Mouse (Mus musculus) gastrocnemius, postnatal 25 days (tissue): Measurements from ENCODE around the gene Mob1b. TPM values are rescaled to one million over a fixed set of nuclear protein-coding genes. Genes with fewer than 3 reads are reported as not detected.
"Not testable (repeated sequence)": the region's sequence is repeated elsewhere in the genome, so short reads cannot be mapped to it uniquely, and the experiment has no call there.

Experiments
- DNase-seq: peaks from one replicate; pipeline ENCODE4 v3.0.0; 2022
- total RNA-seq, 2 experiments: library from RNA; stranded (reverse); gene quantifications; 1 replicate in 1 of 2; 2 replicates in 1 of 2; pipeline ENCODE4 v1.2.3; 2021

Gene Mob1b
- total RNA-seq, 2 experiments from 2014 or later: 24.5 to 26.3 TPM

GRCm38 (mm10) chr5:88702041-88702440 is 18.6 kb upstream of the Mob1b start:
- no peak for DNase-seq

DNA sequence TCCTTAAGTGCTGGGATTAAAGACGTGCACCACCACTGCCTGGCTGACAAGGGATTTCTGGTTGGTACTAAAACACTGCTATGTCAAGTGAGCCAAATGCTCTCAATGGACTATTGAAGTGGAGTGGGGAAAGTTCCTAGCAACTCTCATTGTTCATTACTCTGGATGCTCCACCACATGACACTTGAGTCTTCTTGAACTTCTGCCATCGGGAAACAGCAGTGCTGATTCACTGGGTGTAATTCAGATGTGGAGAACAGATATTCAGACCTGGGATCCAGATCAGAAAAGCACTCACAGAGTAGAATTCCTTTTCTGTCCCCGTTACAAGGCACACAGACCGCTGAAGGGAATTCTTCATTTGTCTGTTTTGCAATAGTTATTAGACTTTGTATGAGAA is 17.1 kb upstream of the Mob1b start:
- DNase-seq: no peak

DNA sequence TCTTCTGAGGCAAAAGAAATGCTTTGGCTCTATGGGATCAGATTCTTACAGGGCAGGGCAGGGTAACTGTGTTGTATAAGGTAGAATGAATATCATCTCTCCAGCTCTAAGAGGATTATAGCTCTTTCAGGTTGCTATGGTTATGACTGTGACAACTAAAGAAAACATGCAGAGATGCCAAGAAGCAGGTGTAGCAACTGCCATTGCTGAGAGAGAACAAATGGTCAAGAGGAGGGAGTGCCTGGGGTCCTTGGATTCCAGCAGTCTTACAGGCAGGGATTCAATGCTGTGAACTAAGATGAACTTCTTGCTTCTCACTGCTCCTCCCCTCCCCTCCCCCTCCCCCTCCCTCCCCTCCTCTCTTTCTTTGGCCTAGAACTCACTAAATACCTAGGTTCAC is 9.5 kb upstream of the Mob1b start:
- no peak for DNase-seq

DNA sequence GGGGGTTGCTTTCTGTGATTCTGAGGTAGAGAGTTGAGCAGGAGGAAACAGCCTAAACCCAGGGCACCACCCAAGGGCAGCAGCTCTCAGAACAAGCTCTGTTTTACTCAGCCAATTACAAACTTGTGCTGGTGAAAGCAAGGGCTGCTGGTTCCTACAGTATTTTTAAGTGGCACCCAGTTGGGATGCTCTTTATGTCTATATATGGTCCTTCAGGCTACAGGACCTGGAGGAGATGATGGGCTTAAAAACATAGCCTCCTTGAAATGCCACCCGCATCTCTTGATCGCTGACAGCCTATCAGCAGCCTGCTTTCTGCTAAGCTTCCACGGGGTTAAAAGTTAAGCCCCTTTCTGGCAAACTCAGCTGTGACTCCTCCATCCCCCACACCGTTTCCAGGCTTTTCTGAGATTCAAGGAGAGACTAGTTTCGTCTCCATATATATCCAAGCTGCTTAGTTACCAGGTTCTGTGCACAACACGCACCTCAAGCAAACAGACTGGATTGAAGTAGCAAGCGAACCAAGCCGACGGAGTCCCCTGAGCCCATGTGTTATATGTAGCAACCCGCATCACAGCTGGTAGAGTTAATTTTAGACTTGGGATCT is 8.9 kb upstream of the Mob1b start:
- no peak for DNase-seq

- DNase-seq: no peak
These were observed 8.3 kb upstream of the Mob1b start for GRCm38 (mm10) chr5:88712328-88712727.

DNA sequence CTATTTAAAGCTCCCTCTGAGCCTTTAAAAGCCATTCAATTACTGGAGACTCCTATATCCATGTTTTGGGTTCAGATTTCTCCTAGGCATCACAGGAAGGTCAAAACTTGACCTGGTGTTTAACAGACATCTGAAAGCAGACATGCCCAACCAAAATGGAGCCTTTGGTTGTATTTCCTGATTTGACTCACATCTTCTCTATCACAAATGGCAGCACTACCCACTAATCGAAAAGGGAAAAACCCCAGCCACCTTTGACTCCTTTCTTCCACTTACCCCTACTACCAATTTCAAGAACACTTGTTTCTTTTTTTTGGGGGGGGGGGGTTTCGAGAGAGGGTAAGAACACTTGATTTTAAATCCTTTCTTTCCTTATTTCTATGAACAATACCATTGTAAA is 3.7 kb upstream of the Mob1b start:
- no peak for DNase-seq

DNA sequence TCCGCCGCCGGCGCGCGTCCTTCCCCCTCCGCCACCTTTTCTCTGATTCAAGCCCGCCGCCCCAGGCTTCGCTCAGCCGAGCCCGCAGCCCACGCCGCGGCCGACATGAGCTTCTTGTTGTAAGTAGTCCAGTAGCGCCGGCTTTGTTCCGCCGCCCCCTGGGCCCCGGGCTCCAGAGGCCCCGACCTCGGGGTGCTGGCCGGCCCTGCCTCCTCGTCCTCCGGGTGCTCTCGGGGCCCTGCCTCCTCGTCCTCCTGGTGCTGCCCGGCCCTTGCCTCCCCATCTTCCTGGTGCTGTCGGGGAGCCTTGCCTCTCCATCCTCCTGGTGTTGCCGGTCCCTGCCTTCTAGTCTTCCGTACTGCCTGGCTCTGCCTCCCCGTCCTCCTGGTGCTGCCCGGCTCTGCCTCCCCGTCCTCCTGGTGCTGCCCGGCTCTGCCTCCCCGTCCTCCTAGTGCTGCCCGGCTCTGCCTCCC is 384 bp downstream of the Mob1b start:
- no peak for DNase-seq

DNA sequence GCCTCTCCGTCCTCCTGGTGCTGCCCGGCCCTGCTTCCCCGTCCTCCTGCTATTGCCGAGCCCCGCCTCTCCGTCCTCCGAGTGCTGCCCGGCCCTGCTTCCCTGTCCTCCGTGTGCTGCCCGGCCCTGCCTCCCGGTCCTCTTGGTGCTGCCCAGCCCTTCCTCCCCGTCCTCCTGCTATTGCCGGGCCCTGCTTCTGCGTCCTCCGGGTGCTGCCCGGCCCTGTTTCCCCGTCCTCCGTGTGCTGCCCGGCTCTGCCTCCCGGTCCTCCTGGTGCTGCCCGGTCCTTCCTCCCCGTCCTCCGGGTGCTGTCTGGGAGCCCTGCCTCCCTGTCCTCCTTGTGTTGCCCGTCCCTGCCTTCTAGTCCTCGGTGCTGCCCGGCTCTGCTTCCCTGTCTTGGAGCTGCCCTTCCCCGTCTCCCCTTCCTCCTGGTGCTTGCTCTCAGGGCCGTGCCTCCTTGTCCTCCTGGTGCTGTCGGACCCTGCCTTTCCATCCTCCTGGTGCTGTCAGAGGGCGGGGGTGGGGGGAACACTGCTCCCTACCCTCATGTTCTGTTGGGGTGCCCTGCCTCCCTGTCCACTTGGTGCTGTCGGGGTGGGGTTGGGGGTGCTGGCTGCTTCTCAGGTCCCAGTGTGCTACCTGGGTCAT is 1.0 kb downstream of the Mob1b start:
- peak; percentile 12 for DNase-seq

DNA sequence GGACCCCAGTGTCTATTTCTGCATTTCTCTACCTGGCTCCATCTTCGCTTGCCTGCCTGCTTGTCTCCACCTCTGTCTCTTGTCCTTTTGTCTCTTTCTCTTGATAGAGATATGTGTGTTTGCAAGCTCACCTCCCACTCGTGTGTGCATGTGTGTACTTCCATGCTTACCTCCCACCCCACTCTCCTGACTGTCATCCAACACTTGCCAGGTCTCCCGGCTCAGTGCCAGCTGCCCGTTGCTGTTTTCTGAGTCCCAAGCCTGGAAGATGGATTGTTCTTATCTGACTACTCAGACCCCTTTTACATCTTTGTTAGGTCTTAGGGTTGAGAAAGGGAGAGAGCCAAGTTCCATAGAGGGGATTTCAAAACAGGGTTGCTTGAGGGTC is 1.6 kb downstream of the Mob1b start:
- DNase-seq: no peak

DNA sequence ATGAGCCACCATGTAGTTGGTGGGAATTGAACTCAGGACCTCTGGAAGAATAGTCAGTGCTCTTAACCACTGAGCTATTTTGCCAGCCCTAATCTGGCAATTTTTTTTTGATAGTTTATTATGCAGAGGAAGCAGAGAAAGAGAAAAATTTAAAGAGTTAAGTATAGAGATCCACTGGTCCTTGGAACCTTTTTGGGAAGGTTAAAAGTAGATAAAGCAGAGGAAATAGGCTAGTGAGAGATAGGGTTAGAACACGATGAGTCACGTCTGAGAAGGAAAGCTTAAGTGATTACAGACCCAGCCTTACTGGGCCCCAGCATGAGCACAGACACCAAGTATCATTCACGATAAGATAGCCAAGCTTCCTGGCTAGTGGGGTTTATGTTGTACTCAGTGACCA is 3.4 kb downstream of the Mob1b start:
- no peak for DNase-seq

DNA sequence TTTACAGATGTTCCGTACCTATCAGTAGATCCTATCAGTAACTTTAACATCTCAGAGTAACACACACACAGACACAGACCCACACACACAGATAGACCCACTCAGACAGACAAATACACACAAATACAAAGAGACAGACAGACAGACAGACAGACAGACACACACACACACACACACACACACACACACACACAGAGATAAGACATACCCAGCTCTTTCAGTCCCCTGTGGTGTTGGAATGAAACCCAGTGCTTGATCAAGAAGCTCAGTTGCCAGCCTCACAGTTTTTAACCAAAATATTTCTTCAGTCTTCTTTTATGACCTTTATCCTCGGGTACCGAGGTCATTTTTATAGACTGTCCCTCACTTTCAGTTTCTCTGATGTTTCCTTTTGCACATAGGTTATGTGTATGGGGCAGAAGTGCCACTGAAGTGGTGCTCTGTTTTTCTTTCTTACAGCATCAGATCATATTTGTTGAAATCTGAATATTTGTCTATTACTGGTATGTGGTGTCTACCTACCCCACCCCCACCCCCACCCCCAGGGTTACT is 7.0 kb downstream of the Mob1b start:
- no peak for DNase-seq

DNA sequence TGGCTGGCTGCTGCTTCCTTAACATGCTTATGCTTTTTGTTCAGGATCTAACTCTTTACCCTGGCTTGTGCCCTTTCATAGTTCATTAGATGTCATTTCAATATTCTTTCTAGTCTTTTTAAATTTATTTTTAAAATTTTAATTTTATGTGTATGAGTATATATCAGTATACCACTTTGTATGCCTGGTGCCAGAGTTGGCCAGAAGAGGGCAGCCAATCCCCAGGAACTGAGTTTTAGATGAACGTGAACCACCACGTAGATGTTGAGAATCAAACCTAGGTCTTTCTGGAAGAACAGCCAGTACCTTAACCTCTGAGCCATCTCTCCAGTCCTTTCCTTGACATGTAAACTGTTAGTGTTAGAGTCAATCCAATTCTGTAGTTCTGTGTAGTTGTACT is 14.1 kb downstream of the Mob1b start:
- no peak for DNase-seq

GRCm38 (mm10) chr5:88741065-88741464 is 20.4 kb downstream of the Mob1b start:
- not testable (repeated sequence) for DNase-seq

DNA sequence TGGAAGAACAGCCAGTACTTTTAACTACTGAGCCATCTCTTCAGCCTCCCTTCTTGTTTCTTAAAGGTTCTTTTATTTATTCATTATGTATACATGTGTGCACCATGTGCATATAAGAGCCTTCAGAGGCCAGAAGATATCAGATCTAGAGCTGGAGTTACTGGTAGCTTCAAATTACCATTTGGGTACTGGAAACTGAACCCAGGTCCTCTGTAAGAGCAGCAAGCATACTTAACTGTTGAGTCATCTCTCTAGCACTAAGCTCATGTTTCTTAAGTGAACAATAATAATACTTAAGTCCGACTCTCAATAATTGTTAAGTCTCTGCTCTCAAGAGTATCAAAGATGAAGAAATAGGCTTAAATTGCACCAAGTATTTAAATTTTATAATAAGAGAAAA is 27.1 kb downstream of the Mob1b start:
- no peak for DNase-seq

GRCm38 (mm10) chr5:88753199-88753598 is 32.5 kb downstream of the Mob1b start:
- DNase-seq: no peak

- DNase-seq: no peak
These were observed 42.0 kb downstream of the Mob1b start for GRCm38 (mm10) chr5:88762611-88763010.

GRCm38 (mm10) chr5:88764430-88764986 is 43.9 kb downstream of the Mob1b start:
- DNase-seq: no peak

DNA sequence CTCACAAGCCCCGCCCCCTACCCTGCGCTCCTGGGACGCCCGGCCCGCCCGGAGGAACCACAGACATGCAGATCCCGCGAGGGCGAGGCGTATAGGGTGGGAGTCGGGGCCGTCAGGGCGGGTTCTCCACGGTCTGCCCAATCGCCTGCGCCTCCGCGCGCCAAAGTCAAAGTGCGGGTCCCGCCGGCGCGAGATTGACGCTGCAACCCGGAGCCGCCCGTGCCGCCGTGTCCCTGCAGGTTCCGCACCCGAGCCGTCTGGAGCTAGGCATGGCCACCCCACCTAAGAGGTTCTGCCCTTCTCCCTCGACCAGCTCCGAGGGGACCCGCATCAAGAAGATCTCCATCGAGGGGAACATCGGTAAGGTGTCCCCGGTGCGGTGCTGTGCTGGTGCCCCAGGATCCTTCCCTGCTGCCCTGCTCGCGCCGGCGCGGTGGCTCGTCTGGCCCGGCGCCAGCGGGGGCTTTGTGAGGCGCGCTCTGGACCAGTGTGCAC is 44.4 kb downstream of the Mob1b start, which contains the start of gene Dck:
TSS of gene Dck (plus strand) at position 10 of the 495 bp plus-strand sequence.
- peak; percentile 99 for DNase-seq

DNA sequence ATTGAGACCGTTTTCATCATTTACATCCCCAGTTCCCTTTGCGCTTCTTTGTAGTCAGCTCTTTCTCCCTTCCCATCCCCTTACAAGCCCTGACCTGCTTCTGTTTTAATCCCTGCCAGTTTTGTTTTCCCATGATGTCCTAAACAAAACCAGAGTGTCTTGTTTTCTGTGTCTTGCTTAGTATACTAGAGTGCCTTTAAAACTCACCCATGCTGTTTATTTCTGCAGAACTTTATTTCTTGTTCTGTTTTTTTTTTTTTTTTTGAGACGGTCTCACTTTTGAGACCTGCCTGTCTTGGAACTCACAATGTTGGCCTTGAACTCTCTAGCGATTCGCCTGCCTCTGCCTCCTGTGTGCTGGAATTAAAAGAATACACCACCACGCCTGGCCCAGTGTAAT is 44.9 kb downstream of the Mob1b start:
- no peak for DNase-seq

DNA sequence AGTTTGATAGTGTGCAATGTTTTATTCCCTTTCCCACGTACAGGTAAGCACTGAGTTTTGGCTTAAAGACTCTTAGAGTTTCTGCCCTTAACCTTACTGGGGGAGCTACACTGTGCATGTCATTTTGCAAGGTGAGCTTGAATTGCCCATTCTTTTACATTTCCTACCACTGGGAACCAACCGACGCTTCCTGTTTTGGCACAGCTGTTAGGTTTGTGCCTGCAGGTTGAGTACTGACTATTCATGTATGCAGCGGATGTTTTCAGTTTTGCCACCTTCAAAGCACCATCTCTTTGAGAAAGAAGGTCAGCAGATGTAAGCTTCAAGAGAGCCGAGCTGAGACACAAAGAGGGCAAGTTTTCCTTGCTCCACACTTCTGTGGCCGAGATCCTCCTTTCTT is 45.5 kb downstream of the Mob1b start:
- DNase-seq: no peak

- DNase-seq: no peak
These were observed 46.2 kb downstream of the Mob1b start for GRCm38 (mm10) chr5:88766863-88767262.

- no peak for DNase-seq
These were observed 47.5 kb downstream of the Mob1b start for GRCm38 (mm10) chr5:88768201-88768600.

- DNase-seq: no peak
These were observed 61.6 kb downstream of the Mob1b start for GRCm38 (mm10) chr5:88782072-88782765.
